Mouse (Mus musculus) adrenal gland, adult 2 months (tissue): ENCODE measurements around the gene Sh3d21. TPM values are rescaled to one million over a fixed set of nuclear protein-coding genes. Genes with fewer than 3 reads are reported as not detected.
"Not testable (repeated sequence)": the region's sequence is repeated elsewhere in the genome, so short reads cannot be mapped to it uniquely, and the experiment has no call there.

Experiments used
- DNase-seq: peaks from one replicate; pipeline ENCODE4 v3.0.0; 2021
- polyA plus RNA-seq: library from polyadenylated mRNA; depleted of rRNA; stranded (reverse); fragments of >200 nt; gene quantifications from 2 replicates; pipeline ENCODE4 v1.2.3, GENCODE M21; 2012
- total RNA-seq, 2 experiments: library from RNA; stranded (reverse); gene quantifications; 2 replicates each; pipeline ENCODE4 v1.2.3; 2021

Sh3d21 gene
- total and polyA plus RNA-seq, 3 experiments = 1.8 to 3.2 (median 2.5) TPM

- DNase-seq = peak; percentile 33
Observed at GRCm38 (mm10) chr4:126168851-126169250, 5.6 kb upstream of the Sh3d21 start.

- DNase-seq = peak; percentile 71
Observed at GRCm38 (mm10) chr4:126166084-126166483, 2.8 kb upstream of the Sh3d21 start.

GRCm38 (mm10) chr4:126165092-126165491, 1.8 kb upstream of the Sh3d21 start:
- DNase-seq = not testable (repeated sequence)

DNA sequence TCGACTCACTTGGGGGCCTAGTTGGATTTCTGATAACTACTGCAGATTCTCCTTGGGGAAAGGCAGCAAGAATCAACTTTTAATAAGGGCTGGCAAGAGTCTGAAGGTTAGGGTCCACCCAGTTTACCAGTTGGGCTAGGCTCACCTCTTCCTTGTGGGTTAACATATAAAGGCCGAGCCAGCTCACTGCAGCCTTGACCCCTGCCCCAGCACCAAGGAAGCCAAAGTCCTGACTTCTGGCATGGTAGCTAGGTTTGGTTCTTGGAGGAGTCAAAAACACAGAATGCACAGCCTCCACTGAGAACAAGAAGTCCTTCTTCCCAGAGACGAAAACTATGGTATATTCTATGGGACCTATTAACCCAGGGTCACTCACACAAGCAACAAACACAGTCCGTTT, 394 bp upstream of the Sh3d21 start:
- DNase-seq = no peak

DNA sequence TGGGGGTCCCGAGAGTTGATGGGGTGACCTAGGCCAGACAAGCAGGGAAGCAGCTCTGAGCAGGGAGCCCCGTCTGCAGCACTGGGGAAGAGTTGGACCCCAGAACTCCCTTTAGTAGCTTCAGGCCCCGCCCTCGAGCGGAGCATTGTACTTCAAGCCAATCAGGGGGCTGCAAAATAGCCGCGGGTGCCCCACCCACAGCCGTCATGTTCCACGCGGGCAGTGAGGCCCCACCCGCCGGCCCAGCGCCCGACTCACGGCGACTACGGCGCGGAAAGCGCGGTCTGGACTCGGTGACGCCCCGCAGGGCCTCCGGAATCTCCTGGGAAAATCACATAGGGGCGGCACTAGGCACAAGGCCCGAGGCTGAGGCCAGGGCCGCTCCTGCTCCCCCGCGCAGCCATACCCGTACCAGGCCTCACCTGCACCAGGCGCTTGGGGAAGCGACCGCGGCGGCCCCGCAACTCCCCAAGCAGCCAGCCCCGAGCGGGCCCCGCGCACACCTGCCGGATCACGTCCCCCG, 686 bp downstream of the Sh3d21 start:
- peak; percentile 93 for DNase-seq

DNA sequence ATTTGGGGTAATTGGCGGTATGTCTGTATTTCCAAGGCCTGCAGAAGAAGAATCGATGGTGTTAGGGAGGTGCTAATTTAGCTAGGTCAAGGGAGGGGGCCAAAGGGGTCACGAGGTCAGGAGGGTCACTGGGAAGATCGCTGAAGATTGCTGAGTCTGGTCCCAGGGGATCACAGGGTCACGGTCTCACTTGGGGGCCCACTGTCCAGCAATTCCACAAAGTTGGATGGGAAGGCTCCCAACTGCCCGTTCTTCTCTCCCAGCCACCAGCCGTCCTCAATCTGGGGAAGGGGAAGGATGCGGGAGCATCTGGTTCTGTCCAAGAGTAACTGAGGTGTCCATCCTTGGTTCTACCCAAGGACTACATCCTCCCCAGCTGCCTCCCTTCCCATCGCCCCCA, 1.3 kb downstream of the Sh3d21 start:
- no peak for DNase-seq

DNA sequence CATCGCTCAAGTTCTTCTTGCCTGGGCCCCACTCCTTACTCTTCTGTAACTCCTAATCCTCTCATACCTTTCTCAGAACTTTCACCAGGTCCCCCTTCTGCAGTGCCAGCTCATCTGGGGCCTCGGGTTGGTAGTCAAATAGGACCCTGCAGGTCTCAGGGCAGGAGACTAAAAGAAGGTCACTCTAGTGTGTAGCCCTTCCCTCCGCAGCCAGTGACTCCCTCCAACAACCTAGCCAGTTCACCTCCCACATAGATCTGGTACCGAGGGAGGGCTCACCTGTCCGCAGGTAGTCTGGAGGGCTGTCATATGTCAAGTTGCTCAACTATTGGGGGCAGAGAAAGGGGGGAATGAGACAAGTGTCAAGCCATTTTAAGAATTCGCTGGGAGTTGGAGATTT, 1.8 kb downstream of the Sh3d21 start:
- no peak for DNase-seq

DNA sequence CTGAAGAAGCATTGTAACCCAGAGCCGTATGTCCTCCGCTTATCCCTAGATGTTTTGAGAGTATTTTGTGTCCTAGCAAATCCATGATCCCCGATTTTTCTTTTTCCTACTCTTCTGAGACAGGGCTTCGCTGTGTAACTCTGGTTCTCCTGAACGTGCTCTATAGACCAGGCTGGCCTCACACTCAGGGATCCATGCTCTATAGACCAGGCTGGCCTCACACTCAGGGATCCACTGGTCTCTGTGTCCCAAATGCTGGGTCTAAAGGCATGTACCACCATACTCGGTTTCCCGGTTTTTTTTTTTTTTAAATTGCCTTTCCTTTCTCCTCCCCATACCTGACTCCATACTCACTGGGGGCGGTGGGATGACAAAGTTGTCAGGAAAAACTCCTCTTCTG, 2.3 kb downstream of the Sh3d21 start:
- no peak for DNase-seq

DNA sequence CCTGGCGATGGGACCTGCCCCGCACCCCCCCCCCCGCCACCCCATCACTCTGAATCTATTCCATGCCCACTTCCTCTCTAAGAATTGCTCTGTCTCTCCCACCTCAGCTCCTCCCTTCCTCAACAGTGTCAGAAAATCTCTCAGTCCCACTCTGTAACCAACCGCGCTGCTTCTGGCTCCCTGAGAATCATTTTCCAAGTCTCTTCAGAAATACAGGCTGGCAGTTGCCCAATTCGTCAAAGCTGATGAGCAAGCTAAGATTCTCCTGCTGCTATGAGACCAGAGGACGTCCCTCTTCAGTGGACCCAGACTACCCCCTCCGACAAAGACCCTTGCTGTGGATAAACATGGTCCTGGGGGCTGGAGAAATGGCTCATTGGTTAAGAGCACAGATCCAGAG, 3.8 kb downstream of the Sh3d21 start:
- no peak for DNase-seq

- DNase-seq = no peak
Observed at GRCm38 (mm10) chr4:126157562-126157961, 5.7 kb downstream of the Sh3d21 start.

GRCm38 (mm10) chr4:126156617-126157016, 6.7 kb downstream of the Sh3d21 start:
- no peak for DNase-seq

DNA sequence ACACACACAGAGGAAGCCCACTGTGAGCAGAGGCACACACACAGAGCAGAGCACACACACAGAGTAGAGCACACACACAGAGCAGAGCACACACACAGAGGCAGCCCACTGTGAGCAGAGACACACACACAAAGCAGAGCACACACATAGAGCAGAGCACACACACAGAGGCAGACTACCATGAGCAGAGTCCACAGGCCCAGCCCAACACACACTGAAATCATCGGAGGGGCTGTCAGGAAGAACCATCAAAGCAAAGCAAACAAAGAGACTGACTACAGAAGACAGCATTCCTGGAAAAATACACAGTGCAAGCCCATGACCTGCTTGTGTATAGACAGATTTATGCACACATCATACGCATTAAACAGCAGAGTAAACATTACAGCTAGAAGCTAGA, 7.4 kb downstream of the Sh3d21 start:
- no peak for DNase-seq

GRCm38 (mm10) chr4:126155183-126155582, 8.1 kb downstream of the Sh3d21 start:
- no peak for DNase-seq

GRCm38 (mm10) chr4:126152864-126153263, 10.4 kb downstream of the Sh3d21 start:
- peak; percentile 54 for DNase-seq

GRCm38 (mm10) chr4:126151701-126152440, 11.4 kb downstream of the Sh3d21 start:
- DNase-seq = no peak

DNA sequence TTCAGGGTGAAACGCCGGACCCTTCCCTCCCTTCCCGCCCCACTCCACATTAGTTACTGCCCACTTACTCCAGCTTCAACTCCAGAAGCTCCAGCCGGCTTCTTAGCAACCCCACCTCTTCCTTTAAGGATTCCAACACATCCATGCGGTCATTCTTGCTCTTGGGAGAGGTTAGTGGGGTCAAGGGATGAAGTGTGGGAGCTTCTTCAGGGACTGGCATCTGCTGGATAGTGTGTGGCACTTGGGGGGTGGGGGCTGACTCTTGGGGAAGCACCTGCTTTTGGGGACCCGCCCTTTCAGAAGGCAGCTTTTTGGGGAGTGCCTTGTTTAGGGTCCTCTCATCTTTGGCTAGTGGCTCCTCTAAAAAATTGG, 12.4 kb downstream of the Sh3d21 start:
- no peak for DNase-seq

GRCm38 (mm10) chr4:126150297-126150948, 12.9 kb downstream of the Sh3d21 start:
- DNase-seq = peak; percentile 76

- DNase-seq = no peak
Observed at GRCm38 (mm10) chr4:126149798-126150197, 13.5 kb downstream of the Sh3d21 start.

DNA sequence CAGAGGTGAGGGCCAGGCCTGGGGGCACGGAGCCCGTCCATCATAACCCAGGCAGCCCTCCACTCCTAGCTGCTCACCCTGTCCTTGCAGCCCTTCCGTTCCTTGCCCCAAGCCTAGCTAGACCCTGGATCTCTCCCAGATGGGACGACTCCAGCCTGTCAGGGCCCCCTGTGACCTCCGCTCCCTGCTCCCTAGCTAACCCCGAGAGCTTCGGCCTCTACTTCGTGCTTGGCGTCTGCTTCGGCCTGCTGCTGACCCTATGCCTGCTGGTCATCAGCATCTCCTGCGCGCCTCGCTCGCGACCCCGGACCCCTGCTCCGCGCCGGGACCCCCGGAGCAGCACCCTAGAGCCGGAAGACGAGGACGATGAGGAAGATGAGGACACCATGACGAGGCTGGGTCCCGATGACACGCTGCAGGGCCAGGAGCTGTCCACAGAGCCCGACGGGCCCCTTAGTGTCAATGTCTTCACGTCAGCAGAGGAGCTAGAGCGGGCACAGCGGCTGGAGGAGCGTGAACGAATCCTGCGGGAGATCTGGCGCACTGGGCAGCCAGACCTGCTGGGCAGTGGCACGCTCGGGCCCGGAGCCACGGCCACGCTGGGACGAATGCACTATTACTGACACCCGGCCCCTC, 14.1 kb downstream of the Sh3d21 start:
- DNase-seq = no peak

- peak; percentile 81 for DNase-seq
Observed at GRCm38 (mm10) chr4:126148161-126148961, 14.9 kb downstream of the Sh3d21 start.

- DNase-seq = peak; percentile 68
Observed at GRCm38 (mm10) chr4:126147533-126148160, 15.6 kb downstream of the Sh3d21 start, which contains the start of gene Eva1b. Eva1b (plus strand) TSS chr4:126147744.
